Mouse (Mus musculus): ENCODE data around the gene Parn. TPM values are rescaled to one million over a fixed set of nuclear protein-coding genes. Genes with fewer than 3 reads are reported as not detected.

Parn gene
- total and polyA plus RNA-seq, 3 experiments = 26.7 to 160 (median 38.2) TPM

- Histone ChIP-seq H3K9ac (ENCODE audit: control insufficient read depth, low read depth, low read length, poor library complexity, severe bottlenecking) (no peak overlapping the region), H3K4me1 (ENCODE audit: control insufficient read depth in 1 of 2, insufficient read depth in 2 of 2, low read length in 2 of 2) (no peaks in the 10 kb centered on the region), H3K27ac (ENCODE audit: control insufficient read depth, low read depth, low read length) (no peak overlapping the region), H3K36me3 (ENCODE audit: control insufficient read depth in 1 of 2, insufficient read depth in 2 of 2, low read length in 2 of 2) (no peaks in the 10 kb centered on the region; a peak in 1 of 4 replicates), H3K9me3 (replicated peaks; ENCODE audit: insufficient read depth, low read length) (no peaks in the 10 kb centered on the region), H3K27me3 (ENCODE audit: control insufficient read depth in 1 of 2, insufficient read depth in 2 of 2, low read length in 2 of 2) (no peaks in the 10 kb centered on the region), H3K4me3 (ENCODE audit: control insufficient read depth in 1 of 2, insufficient read depth in 1 of 2, low read depth in 2 of 2, low read length in 2 of 2) (no peak overlapping the region), H3K79me2 (ENCODE audit: control insufficient read depth, insufficient read depth, low read length, poor library complexity) (no peaks in the 10 kb centered on the region)
- no peak for TF ChIP-seq SIN3A (IDR thresholded peaks at IDR 0.05; ENCODE audit: low read length)
- no peak for TF ChIP-seq MYC (IDR thresholded peaks at IDR 0.05; ENCODE audit: low read depth, low read length)
- no peak for TF ChIP-seq KAT2A (conservative IDR thresholded peaks at IDR 0.05; ENCODE audit: low read depth, low read length)
- no peak for DNase-seq (ENCODE audit: low read depth, low spot score)
Observed at GRCm38 (mm10) chr16:13588182-13589048, 79.6 kb downstream of the Parn start.

DNA sequence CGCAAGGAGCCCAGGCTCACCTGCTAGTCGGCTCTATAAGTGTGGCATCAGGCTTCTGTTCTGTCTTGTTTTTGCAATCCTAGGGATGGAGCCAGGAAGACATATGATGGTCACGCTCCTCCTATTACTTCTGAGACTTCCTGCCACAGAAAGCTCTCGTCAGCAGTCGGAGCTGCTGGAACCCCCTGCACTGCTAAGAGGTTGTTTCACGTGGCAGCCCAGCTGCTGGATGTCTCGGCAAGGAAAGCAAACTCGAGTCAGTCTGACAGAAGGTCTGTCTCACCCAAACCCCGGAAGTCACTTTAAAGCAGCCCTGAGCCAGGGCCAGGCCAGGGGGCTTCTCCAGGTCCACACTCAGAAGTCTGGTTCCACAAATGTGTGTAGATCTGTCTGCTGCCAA lies 82.7 kb downstream of the Parn start:
- no peak overlapping the region for H3K4me3 ChIP-seq (ENCODE audit: control insufficient read depth in 1 of 2, insufficient read depth in 1 of 2, low read depth in 2 of 2, low read length in 2 of 2)
- no peak for DNase-seq (ENCODE audit: low read depth, low spot score)
- no peaks in the 10 kb centered on the region for H3K27me3 ChIP-seq (ENCODE audit: control insufficient read depth in 1 of 2, insufficient read depth in 2 of 2, low read length in 2 of 2)
- TF ChIP-seq USF2 (IDR thresholded peaks at IDR 0.05; ENCODE audit: borderline replicate concordance in 1 of 2, insufficient read depth in 1 of 2, low read depth in 1 of 2, low read length in 2 of 2) (no peak), TCF12 (IDR thresholded peaks at IDR 0.05; ENCODE audit: low read depth, low read length) (no peak), USF1 (IDR thresholded peaks at IDR 0.05; ENCODE audit: low read depth, low read length) (no peak), NRF1 (IDR thresholded peaks at IDR 0.05; ENCODE audit: insufficient read depth, low read depth, low read length, poor library complexity, severe bottlenecking) (no peak), GATA1 (IDR thresholded peaks at IDR 0.05; ENCODE audit: low read depth, low read length) (no peak), HCFC1 (IDR thresholded peaks at IDR 0.05; ENCODE audit: low read depth, low read length) (no peak), BHLHE40 (IDR thresholded peaks at IDR 0.05; ENCODE audit: borderline replicate concordance, low read depth, low read length) (no peak), MEF2A (IDR thresholded peaks at IDR 0.05; ENCODE audit: extremely low read depth, insufficient replicate concordance, low read depth, low read length, poor library complexity, severe bottlenecking) (no peak), JUND (IDR thresholded peaks at IDR 0.05; ENCODE audit: low read depth, low read length) (no peak), MAZ (IDR thresholded peaks at IDR 0.05; ENCODE audit: low read depth, low read length) (no peak), E2F4 (IDR thresholded peaks at IDR 0.05; ENCODE audit: borderline replicate concordance, low read depth, low read length) (no peak), NELFE (IDR thresholded peaks at IDR 0.05; ENCODE audit: low read depth, low read length) (no peak), MYC (IDR thresholded peaks at IDR 0.05; ENCODE audit: low read depth, low read length) (no peak), ZNF384 (IDR thresholded peaks at IDR 0.05; ENCODE audit: low read depth, low read length) (no peak), GABPA (IDR thresholded peaks at IDR 0.05; ENCODE audit: low read depth, low read length) (no peak), POLR2A (IDR thresholded peaks at IDR 0.05; ENCODE audit: control insufficient read depth in 1 of 2, insufficient read depth in 1 of 2, low read depth in 1 of 2, low read length in 2 of 2, poor library complexity in 1 of 2) (no peak), SMC3 (IDR thresholded peaks at IDR 0.05; ENCODE audit: low read depth, low read length) (no peak), TAL1 (IDR thresholded peaks at IDR 0.05; ENCODE audit: low read length) (no peak), TBP (IDR thresholded peaks at IDR 0.05; ENCODE audit: low read depth, low read length) (no peak), RCOR1 (IDR thresholded peaks at IDR 0.05; ENCODE audit: low read depth, low read length) (no peak)
- no peak overlapping the region for H3K9ac ChIP-seq (ENCODE audit: control insufficient read depth, low read depth, low read length, poor library complexity, severe bottlenecking)
- H3K9me3 ChIP-seq (replicated peaks; ENCODE audit: insufficient read depth, low read length) = no peaks in the 10 kb centered on the region
- no peaks in the 10 kb centered on the region; a peak in 1 of 4 replicates for H3K36me3 ChIP-seq (ENCODE audit: control insufficient read depth in 1 of 2, insufficient read depth in 2 of 2, low read length in 2 of 2)
- H3K4me1 ChIP-seq (ENCODE audit: control insufficient read depth in 1 of 2, insufficient read depth in 2 of 2, low read length in 2 of 2) = no peaks in the 10 kb centered on the region
- no peak overlapping the region for H3K27ac ChIP-seq (ENCODE audit: control insufficient read depth, low read depth, low read length)
- no peaks in the 10 kb centered on the region for H3K79me2 ChIP-seq (ENCODE audit: control insufficient read depth, insufficient read depth, low read length, poor library complexity)

Measured in MEL (cell line).